Mouse (Mus musculus) embryonic facial prominence, embryonic 12.5 days (tissue): ENCODE measurements around the gene Troap. TPM values are rescaled to one million over a fixed set of nuclear protein-coding genes. Genes with fewer than 3 reads are reported as not detected.

Experiments used
- ATAC-seq: fragments of 200-750 bp; cut with Nextera tagmentation; 2 replicates; pipeline ENCODE4 v1.8.0; 2017; ENCODE audit not compliant: insufficient number of reproducible peaks, insufficient read depth, low FRiP score, low TSS enrichment
- H3K27ac ChIP-seq: fragments of 300-500 bp; sonication (generic); 2 replicates; pipeline ENCODE4 v1.5.1; 2016; ENCODE audit warnings: mild to moderate bottlenecking
- H3K27me3 ChIP-seq: fragments of 300-500 bp; sonication (generic); 2 replicates; pipeline ENCODE4 v1.6.1; 2016; ENCODE audit warnings: mild to moderate bottlenecking, moderate library complexity
- H3K36me3 ChIP-seq: fragments of 300-500 bp; sonication (generic); 2 replicates; pipeline ENCODE4 v1.6.1; 2016; ENCODE audit warnings: mild to moderate bottlenecking
- H3K4me1 ChIP-seq: fragments of 300-500 bp; sonication (generic); 2 replicates; pipeline ENCODE4 v1.6.1; 2016
- H3K4me2 ChIP-seq: fragments of 300-500 bp; sonication (generic); replicated peaks from 2 replicates; pipeline ENCODE4 v1.6.1; 2016; ENCODE audit warnings: mild to moderate bottlenecking, moderate library complexity
- H3K4me3 ChIP-seq: fragments of 300-500 bp; sonication (generic); 2 replicates; pipeline ENCODE4 v1.5.1; 2016; ENCODE audit warnings: mild to moderate bottlenecking
- H3K9ac ChIP-seq: fragments of 300-500 bp; sonication (generic); 2 replicates; pipeline ENCODE4 v1.6.1; 2016; ENCODE audit warnings: mild to moderate bottlenecking, moderate library complexity
- H3K9me3 ChIP-seq: fragments of 300-500 bp; sonication (generic); 2 replicates; pipeline ENCODE4 v1.6.1; 2016; ENCODE audit warnings: mild to moderate bottlenecking, moderate library complexity
- WGBS: fragments of 180-500 bp; shearing (Covaris S2); methylation state at CpG from one replicate; pipeline ENCODE4 v1.1.7; 2016; 5-methylcytosine and 5-hydroxymethylcytosine counted together
- polyA plus RNA-seq: library from polyadenylated mRNA; unstranded; fragments of >200 nt; fragmentation: Nextera tagmentation; extraction: Ambion mirVana; gene quantifications from 2 replicates; pipeline ENCODE4 v1.2.1, GENCODE M21; 2016

The Troap gene
- polyA plus RNA-seq, 1 experiment from 2014 or later = 38.5 TPM

GRCm38 (mm10) chr15:99092870-99093269 lies 18.5 kb downstream of the Troap start, which contains the start of gene Dnajc22:
Gene Dnajc22 (plus strand): TSS chr15:99093170.
- WGBS = 15% methylated on average over 8 of the region's 8 CpGs
- Histone ChIP-seq H3K9me3 (no peaks in the 10 kb centered on the region), H3K9ac (peak within 1 kb of the TSS; percentile 42), H3K27ac (no peak within 1 kb of the TSS), H3K4me2 (peak within 1 kb of the TSS; percentile 85), H3K4me3 (peak within 1 kb of the TSS; percentile 43), H3K36me3 (no peaks in the 10 kb centered on the region), H3K27me3 (peaks cover 97% of the 10 kb centered on the region), H3K4me1 (peaks cover 49% of the 10 kb centered on the region)
- no peak for ATAC-seq

GRCm38 (mm10) chr15:99093291-99094258 lies 19.2 kb downstream of the Troap start:
- peak overlapping the region; percentile 42 for H3K9ac ChIP-seq
- H3K4me1 ChIP-seq = peaks cover 51% of the 10 kb centered on the region
- peak overlapping the region; percentile 43 for H3K4me3 ChIP-seq
- no peaks in the 10 kb centered on the region for H3K36me3 ChIP-seq
- H3K27me3 ChIP-seq = peaks cover 96% of the 10 kb centered on the region
- no peak overlapping the region for H3K27ac ChIP-seq
- no peak for ATAC-seq
- H3K4me2 ChIP-seq = peak overlapping the region; percentile 85
- H3K9me3 ChIP-seq = no peaks in the 10 kb centered on the region
- 1% methylated on average over 56 of the region's 56 CpGs for WGBS

GRCm38 (mm10) chr15:99094631-99095270 lies 20.4 kb downstream of the Troap start:
- peak overlapping the region; percentile 21; the same call in 1 of the 2 replicates for H3K4me2 ChIP-seq
- 2% methylated on average over 27 of the region's 27 CpGs for WGBS
- 0 out of 2 replicates have a peak overlapping the region, but pooled peaks have one; percentile 1 for H3K4me3 ChIP-seq
- ATAC-seq = no peak
- no peak overlapping the region for H3K9ac ChIP-seq
- no peaks in the 10 kb centered on the region for H3K36me3 ChIP-seq
- no peaks in the 10 kb centered on the region for H3K9me3 ChIP-seq
- H3K4me1 ChIP-seq = peaks cover 48% of the 10 kb centered on the region
- H3K27me3 ChIP-seq = peaks cover 96% of the 10 kb centered on the region
- H3K27ac ChIP-seq = no peak overlapping the region

DNA sequence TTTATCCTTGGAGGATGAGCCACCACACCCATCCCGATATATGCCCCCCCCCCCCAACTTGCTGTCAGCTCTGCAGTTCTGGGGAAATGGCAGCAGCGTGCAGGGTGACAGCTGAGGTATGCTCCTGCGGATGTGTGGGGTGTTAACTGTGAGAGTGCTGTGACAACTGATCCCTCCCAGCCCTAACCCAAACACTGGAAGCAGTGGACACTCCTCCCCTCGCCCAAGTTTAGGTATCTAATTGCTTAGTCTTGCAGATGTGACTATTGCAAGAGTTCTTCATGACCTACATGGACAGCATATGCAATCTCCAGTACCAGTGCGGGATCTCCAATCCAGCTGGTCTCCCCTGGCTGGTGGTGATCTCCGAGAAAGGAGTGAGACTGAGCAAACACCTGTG lies 21.0 kb downstream of the Troap start:
- Histone ChIP-seq H3K9ac (no peak overlapping the region), H3K27ac (no peak overlapping the region), H3K27me3 (peaks cover 96% of the 10 kb centered on the region), H3K4me3 (no peak overlapping the region), H3K36me3 (no peaks in the 10 kb centered on the region), H3K4me2 (no peak overlapping the region; the same call in 1 of the 2 replicates), H3K4me1 (peaks cover 48% of the 10 kb centered on the region), H3K9me3 (no peaks in the 10 kb centered on the region)
- no peak for ATAC-seq
- WGBS = 4% methylated on average over 6 of the region's 6 CpGs

DNA sequence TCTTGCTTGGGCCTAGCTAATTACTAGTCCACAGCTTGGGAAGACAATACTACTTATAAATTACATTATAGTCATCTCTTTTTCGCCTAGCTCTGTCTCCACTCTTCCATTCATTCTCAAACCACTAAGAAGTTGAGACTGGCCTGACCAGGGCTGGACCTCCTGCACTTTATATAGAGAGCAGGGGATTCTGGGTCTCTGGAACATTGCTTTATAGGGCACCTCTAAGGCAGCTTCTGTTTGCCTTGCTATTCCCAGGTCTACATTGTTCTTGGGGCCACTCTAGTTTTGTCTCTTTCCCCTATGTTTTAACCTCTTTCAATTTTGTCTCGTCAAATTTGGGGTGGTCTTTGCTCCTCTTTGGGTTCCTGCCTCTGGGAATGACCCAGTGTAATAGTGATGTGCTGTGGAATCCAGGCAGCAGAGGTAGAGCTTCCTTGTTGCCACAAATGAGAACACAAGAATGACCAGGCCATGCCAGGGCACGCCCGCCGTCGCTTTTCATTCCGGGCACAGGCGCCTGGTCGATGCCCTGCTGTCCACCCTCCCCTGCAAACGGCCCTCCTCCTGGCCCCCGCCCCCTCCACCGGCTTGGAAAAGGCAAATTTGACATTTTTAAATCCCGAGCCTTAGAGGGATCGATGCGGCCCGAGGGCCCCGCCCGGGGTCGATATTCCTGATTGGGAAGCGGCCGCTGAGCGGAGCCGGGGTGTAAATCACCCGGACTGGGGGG lies 21.9 kb downstream of the Troap start:
- H3K27me3 ChIP-seq = peaks cover 88% of the 10 kb centered on the region
- no peaks in the 10 kb centered on the region for H3K9me3 ChIP-seq
- no peak for ATAC-seq
- H3K27ac ChIP-seq = no peak overlapping the region
- peak overlapping the region; percentile 75 for H3K4me2 ChIP-seq
- peak overlapping the region; percentile 42 for H3K9ac ChIP-seq
- WGBS = 2% methylated on average over 24 of the region's 24 CpGs
- peak overlapping the region; percentile 42 for H3K4me3 ChIP-seq
- peaks cover 48% of the 10 kb centered on the region for H3K4me1 ChIP-seq
- no peaks in the 10 kb centered on the region for H3K36me3 ChIP-seq

- WGBS = 1% methylated on average over 52 of the region's 58 CpGs
- Histone ChIP-seq H3K36me3 (no peaks in the 10 kb centered on the region), H3K9me3 (no peaks in the 10 kb centered on the region), H3K9ac (peak overlapping the region; percentile 42), H3K4me3 (peak overlapping the region; percentile 42), H3K27ac (no peak overlapping the region), H3K4me1 (peaks cover 48% of the 10 kb centered on the region), H3K4me2 (peak overlapping the region; percentile 75), H3K27me3 (peaks cover 81% of the 10 kb centered on the region)
- no peak for ATAC-seq
Measured at GRCm38 (mm10) chr15:99096831-99097500, 22.6 kb downstream of the Troap start.

DNA sequence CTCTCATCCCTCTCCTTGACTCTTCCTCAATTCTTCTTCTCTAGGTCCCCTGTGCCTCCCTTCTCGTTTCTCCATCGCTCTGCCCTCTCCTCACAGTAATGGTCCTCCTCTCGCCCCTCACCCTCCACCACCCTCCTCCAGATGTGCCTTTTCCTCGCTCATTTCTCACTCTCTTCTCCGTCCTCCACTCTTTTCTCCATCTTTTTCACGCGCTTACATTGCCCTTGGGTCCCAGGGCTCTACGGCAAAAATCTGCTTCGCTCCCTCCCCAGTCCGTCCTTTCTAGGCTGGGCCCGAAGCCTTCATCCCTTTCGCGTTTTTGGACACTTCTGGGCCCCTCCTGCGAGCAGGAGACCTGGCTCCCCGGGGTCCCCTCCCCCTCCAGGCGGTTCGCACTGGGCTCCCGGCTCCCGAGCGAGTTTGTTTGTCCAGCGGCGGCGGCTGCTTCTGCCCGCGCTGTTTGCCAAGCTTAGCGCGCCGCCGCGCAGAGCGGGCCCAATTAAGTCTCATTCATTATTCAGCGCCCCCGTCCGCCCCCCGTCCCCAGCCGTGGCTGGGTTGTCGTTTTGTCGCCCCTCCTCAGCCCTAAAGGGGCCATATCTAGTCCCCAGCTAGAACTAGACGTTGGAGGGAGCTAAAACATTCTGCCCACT lies 23.6 kb downstream of the Troap start:
- ATAC-seq = no peak
- H3K4me1 ChIP-seq = peaks cover 47% of the 10 kb centered on the region
- H3K9me3 ChIP-seq = no peaks in the 10 kb centered on the region
- H3K36me3 ChIP-seq = no peaks in the 10 kb centered on the region
- peak overlapping the region; percentile 75 for H3K4me2 ChIP-seq
- under 1% methylated on average over 39 of the region's 39 CpGs for WGBS
- peak overlapping the region; percentile 40 for H3K9ac ChIP-seq
- peaks cover 71% of the 10 kb centered on the region for H3K27me3 ChIP-seq
- peak overlapping the region; percentile 42 for H3K4me3 ChIP-seq
- H3K27ac ChIP-seq = no peak overlapping the region

DNA sequence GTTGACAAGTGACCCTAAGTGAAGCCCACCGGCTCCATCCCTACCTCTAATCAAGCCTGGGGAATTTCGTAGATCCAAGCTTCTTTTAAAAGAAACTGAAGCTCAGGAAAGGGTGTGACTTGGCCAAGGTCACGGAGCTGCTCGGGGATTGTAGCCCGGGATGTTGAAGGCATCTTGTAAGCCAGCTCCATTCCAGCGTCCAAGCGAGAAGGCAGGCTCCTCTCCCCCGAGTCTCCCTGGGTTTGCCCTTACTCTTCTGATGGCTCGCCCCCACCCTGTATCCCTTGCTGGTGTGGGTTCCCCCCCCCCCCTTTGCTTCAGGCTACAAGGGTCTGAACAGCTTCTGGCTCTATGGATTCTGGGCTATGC lies 24.1 kb downstream of the Troap start:
- no peak overlapping the region for H3K27ac ChIP-seq
- peaks cover 66% of the 10 kb centered on the region for H3K27me3 ChIP-seq
- no peaks in the 10 kb centered on the region for H3K36me3 ChIP-seq
- peak overlapping the region; percentile 75 for H3K4me2 ChIP-seq
- H3K4me1 ChIP-seq = peaks cover 42% of the 10 kb centered on the region
- peak overlapping the region; percentile 42 for H3K4me3 ChIP-seq
- ATAC-seq = no peak
- WGBS = 1% methylated on average over 9 of the region's 9 CpGs
- no peaks in the 10 kb centered on the region for H3K9me3 ChIP-seq
- no peak overlapping the region for H3K9ac ChIP-seq

DNA sequence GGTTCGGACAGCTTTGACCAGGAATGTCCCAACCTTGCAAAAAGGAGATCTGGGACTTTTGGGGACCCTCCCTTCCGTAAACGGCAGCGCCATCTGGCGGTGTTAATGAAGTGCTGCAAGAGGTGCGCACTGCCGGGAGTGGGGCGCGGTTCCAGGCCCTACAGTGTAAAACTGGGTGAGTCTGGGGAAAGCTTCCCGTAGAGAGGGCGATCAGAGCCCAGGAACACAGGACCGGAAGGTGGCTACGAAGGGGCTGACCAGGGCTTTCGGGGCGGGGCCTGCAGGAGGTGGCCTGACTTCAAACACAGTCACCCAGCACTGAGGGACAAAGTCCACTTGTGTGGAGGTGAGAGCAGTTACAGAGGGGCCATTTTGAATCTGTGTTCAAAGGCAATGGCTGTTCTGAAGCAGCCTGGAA lies 24.8 kb downstream of the Troap start:
- H3K4me1 ChIP-seq = peaks cover 37% of the 10 kb centered on the region
- peak overlapping the region; percentile 9; the same call in 1 of the 2 replicates for H3K4me3 ChIP-seq
- no peak for ATAC-seq
- no peak overlapping the region for H3K27ac ChIP-seq
- 0 out of 2 replicates have a peak overlapping the region, but pooled peaks have one; percentile 19 for H3K9ac ChIP-seq
- no peaks in the 10 kb centered on the region for H3K36me3 ChIP-seq
- peaks cover 60% of the 10 kb centered on the region for H3K27me3 ChIP-seq
- WGBS = 2% methylated on average over 15 of the region's 15 CpGs
- H3K9me3 ChIP-seq = no peaks in the 10 kb centered on the region
- H3K4me2 ChIP-seq = peak overlapping the region; percentile 75

DNA sequence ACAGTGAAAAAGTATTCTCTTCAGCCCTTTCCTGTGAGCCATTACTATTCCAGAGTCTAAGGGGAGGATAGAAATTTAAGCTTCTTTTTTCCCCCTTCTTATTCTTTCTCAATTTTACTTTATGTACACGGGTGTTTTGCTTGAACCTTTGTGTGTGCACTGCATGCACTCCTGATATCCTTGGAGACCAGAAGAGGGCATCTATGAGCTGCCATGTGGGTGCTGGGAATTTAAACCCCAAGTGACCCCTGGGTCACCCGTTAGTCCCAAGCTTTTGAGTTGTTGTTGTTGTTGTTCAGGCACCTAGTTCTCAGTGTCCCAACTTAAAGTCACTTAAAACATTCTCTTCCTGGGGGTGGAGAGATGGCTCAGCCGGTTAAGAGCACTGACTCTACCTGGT lies 25.6 kb downstream of the Troap start:
- Histone ChIP-seq H3K9ac (no peak overlapping the region), H3K36me3 (no peaks in the 10 kb centered on the region), H3K4me2 (no peak overlapping the region), H3K27ac (no peak overlapping the region), H3K27me3 (peaks cover 53% of the 10 kb centered on the region), H3K4me3 (no peak overlapping the region), H3K4me1 (peaks cover 32% of the 10 kb centered on the region), H3K9me3 (no peaks in the 10 kb centered on the region)
- WGBS = 59% methylated on average over 3 of the region's 3 CpGs
- no peak for ATAC-seq
